Mouse (Mus musculus) brain, embryonic 14.5 days (tissue): ENCODE measurements around the gene Soga3. TPM values are rescaled to one million over a fixed set of nuclear protein-coding genes. Genes with fewer than 3 reads are reported as not detected.

Experiments used
- DNase-seq: peaks from one replicate; pipeline ENCODE4 v3.0.0-alpha.2; 2011; ENCODE audit warnings: low read depth
- CTCF ChIP-seq: fragments of 200-500 bp; IDR thresholded peaks from 2 replicates; pipeline ENCODE4 v1.5.1; 2012; ENCODE audit warnings: inconsistent platforms, mild to moderate bottlenecking, moderate library complexity, borderline replicate concordance; ENCODE audit not compliant: insufficient read depth, insufficient read length; ENCODE audit errors: extremely low read depth
- POLR2A ChIP-seq: fragments of 200-500 bp; IDR thresholded peaks from 2 replicates; pipeline ENCODE4 v1.6.1; 2012; ENCODE audit warnings: mild to moderate bottlenecking, inconsistent platforms, borderline replicate concordance; ENCODE audit not compliant: poor library complexity, insufficient read depth, insufficient read length, severe bottlenecking; ENCODE audit errors: extremely low read depth
- polyA plus RNA-seq: library from polyadenylated mRNA; depleted of rRNA; stranded (reverse); fragments of >200 nt; gene quantifications from 2 replicates; pipeline ENCODE4 v1.2.3, GENCODE M21; 2012; rRNA removed

Soga3 gene
- polyA plus RNA-seq: 79.8 and 102 TPM in 2 replicates

DNA sequence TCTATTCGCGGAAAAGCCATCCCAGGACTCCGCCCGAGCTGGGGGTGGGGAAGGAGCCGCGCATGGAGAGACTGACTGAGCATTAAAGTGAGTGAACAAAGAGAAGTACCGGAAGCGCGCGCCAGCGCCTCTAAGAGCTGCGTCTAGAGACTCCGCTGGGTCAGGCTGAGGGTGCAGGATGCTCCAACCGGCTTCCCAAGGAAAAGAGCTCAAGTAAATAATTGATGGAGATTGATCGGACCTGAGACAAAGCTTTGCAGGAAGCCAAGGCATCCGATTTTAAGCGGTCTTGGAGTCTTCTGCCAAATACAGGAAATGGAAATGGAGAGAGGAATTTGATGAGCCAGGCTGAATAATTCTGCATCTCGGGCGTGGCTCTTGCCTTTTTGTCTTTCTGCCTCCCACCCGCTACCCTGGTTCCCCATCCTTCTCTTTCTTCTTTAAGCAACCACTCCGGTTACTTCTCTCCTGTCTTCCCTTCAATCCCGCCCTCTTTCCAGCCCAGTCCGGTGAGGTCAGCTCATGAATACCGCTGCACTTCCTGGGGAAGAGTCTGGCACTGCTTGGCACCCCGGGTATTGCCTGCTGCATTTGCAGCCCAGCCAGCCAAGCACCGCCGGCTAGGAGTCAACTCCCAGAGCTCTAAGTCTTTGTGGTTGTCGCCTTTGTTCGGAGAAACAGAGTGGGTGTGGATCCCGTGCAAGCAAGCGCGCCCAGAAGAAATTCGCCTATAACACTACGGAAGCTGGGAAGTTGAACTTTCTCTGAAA lies at the start of gene Soga3:
Gene Soga3, plus strand, starts transcription at position 274 of the 770 bp plus-strand sequence.
- TF ChIP-seq POLR2A (peak; percentile 87; the same call in 1 of the 2 replicates), CTCF (no peak)
- DNase-seq: peak; percentile 97

DNA sequence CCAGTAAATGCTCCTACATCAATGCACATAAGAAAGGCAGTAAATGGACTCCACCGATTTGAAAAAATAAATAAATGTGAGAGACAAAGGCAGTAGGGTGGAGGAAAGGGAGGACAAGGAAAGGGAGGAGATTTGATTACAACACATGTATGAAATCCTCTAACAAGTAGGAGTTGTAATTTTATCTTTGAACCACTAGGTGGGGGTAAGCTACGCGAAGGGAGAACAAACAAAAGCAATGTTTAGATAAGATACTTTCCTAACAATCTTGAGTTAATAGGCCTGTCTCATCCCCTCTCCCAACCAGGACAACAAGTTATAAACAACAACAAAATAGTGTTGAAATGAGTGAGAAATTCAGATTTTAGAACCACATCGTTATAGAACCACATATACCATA lies 36.7 kb upstream of the Soga3 start:
- peak; percentile 84 for DNase-seq
- peak; percentile 3; the same call in 1 of the 2 replicates for TF ChIP-seq CTCF
- no peak for TF ChIP-seq POLR2A

DNA sequence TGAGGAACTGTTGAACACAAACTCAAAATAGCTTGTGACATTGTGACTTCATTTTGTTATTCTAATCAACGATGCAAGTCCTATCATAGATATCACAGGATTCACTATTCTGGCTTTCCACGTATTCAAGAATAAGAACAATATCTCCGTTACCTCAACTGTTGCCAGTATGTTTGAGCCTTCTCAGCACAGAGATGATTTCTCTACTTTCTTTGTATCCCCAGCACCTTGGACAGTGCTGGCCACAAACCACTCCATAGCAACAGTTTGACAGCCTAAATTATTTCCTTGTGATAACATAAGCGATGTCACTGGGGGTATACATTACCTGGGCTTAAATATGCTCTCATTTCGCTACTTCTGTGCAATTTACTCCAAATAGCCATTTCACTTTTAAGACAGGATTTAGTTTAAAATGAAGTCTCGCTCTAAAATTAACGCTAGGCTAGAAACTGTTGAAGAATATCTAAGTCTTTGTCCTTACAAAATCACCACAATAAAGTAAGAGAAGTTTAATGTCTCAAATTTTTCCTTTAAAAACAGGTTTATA lies 1.0 kb upstream of the Soga3 start:
- TF ChIP-seq POLR2A (no peak), CTCF (no peak)
- peak; percentile 52 for DNase-seq

DNA sequence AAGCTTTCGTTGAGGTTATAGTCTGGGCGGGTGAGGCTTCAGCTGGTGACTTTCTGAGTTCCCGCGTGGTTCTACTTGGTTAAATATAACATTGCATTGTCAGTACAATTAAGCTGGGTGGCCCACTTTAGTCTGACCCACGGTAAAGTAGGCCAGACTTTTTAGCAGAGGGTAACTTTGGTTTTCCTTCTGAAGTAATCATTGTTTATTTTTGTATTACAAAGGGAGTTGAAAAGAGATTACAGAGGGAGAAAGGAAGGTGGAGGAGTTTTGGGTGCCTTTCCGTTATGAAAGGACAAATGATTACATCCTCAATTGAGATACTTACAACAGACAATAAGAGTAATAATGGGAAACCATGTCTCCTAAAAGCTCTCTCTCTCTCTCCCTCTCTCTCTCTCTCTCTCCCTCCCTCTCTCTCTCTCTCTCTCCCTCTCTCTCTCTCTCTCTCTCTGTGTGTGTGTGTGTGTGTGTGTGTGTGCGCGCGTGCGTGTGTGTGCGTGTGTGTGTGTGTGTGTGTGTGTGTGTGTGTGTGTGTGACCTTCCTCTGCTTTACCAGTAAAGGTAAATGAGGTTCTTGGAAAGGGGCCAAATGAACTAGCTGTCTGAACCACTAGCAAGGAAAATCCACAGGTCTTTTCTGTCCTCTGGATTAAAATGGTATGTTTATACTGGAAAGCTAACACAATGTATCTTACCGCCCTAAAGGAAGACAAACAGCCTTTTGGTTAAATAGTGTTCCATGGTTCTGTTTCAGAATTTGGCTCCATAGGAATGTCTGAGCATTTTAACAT lies 1.2 kb downstream of the Soga3 start:
- peak; percentile 69 for DNase-seq

DNA sequence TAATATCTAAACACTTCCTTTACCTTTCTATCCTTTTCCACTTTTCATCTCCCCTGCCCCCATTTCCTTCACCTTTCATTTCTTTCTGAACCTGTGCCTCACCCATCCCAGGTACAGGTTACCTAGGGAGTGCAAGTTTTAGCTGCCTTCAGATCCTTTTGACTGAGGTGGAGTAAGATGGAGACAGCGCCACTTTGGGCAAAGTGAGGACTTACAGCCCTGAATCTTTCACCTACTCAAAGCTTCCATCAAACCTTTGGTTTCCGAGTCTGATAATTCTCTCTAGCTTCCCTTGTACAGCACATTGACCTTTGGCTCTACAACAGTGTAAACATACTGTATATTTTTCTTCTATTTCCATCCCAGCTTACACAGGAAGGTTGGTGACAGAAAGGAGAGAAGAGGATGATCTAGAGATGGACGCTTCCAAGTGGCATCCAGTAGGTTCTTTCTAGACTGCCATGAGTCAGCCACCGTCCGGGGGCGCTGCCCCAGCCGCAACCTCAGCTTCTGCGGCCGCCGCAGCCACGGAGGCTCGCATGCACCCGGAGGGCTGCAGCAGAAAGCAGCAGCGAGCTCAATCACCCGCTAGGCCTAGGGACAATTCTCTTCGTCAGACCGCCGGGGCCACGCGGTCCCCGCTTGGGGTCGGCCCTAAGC lies 2.7 kb downstream of the Soga3 start:
- TF ChIP-seq POLR2A: no peak
- TF ChIP-seq CTCF: peak; percentile 50; the same call in 1 of the 2 replicates
- peak; percentile 81 for DNase-seq

More for the DNA sequence above, 1.2 kb downstream of the Soga3 start:
- no peak for TF ChIP-seq CTCF
- TF ChIP-seq POLR2A: no peak

DNA sequence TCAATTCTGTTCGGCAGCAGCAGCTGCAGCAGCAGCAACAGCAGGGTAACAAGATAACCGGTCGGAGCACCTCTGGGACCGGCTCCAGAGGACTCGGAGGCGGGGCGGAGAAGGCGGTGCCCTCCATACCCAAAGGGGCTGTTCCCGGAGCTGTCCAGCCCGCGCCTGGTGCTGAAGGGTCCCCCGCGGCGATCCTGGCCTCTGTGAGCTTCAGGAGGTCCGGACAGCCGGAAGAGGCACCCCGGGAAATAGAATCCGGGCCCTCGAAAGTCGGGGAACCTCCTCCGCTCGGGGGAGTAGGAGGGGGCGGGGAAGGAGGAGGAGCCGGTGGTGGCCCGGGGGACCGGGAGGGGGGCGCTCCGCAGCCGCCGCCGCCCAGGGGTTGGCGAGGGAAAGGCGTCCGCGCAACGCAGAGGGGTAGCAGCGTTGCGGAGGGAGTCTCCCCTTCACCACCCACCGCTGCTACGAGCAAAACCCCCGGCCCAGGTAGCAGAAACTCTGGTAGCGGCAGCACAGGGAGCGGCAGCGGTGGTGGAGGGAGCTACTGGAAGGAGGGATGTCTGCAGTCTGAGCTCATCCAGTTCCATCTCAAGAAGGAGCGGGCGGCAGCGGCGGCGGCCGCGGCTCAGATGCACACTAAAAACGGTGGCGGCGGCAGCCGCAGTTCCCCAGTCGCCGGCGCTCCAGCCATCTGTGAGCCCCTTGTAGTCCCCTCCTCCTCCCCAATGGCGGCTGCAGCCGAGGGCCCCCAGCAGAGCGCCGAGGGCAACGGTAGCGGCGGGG lies 3.4 kb downstream of the Soga3 start:
- peak; percentile 88 for DNase-seq
- TF ChIP-seq POLR2A (peak; percentile 30; the same call in 1 of the 2 replicates), CTCF (no peak)

DNA sequence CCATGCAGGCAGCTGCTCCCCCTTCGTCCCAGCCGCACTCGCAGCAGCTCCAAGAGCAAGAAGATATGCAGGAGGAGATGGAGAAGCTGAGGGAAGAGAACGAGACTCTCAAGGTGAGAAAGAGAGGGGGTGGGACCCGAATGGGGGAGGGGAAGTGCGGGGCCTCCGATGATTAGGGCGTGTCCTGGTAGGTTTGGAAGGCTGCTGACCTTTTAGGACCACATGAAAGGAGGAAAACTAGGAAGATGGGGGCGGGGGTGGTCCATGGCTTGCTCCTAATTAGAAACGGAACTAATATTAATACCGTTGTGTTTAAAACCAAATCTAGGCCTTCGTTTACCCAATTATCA lies 4.0 kb downstream of the Soga3 start:
- DNase-seq: no peak
- TF ChIP-seq POLR2A: no peak

DNA sequence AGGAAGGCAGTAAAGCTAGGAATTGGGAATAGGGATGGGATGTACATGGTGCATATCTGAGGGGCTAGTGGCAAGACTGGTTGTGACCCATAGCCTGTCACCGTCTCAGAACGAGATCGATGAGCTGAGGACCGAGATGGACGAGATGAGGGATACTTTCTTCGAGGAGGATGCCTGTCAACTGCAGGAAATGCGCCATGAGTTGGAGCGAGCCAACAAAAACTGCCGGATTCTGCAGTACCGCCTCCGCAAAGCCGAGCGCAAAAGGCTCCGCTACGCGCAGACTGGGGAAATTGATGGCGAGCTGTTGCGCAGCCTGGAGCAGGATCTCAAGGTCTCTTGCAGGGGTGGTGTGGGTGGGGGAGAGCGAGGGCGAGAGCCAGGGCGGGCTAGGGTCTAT lies 4.4 kb downstream of the Soga3 start:
- TF ChIP-seq POLR2A: no peak
- no peak for TF ChIP-seq CTCF
- DNase-seq: peak; percentile 75

DNA sequence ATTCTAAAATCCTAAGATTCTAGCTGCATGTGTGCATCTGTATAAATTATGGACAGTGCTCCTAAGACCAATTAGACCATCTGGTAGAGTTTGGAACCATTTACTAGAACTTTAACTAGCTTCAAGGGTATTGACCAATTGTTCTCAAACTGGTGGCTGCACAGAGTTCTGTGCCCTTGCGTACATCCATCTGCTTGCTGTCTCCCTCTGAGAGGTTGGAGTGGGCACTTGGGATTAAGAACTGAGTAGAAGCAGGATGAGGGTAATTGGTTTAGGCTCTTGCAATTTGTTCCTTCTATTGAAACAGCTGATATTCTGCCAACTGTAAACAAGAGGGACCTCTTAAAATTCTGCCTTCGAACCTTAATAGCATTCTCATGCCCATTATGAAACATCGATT lies 11.7 kb downstream of the Soga3 start:
- TF ChIP-seq CTCF: no peak
- TF ChIP-seq POLR2A: no peak
- DNase-seq: peak; percentile 41

DNA sequence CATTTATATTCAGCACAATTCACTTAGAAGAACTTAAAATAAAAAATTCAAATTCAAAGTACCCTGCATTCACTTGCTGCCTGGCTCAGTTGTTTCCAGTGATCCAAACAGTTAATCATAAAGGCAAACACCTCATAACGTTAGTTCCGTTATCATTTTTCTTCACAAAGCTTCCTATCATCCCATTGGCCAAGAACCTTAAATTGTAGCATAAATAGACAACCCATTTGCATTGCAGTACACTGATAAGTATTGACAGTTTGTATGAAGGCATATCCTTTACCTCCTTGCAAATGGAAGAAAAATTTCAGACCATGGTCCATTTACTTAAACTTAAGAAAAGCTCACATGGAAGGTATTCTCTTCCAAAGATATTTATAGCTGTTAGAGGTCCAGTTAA lies 18.0 kb downstream of the Soga3 start:
- TF ChIP-seq CTCF: no peak
- no peak for TF ChIP-seq POLR2A
- no peak for DNase-seq
